Mouse (Mus musculus): Measurements from ENCODE around the gene Txlnb. TPM values are rescaled to one million over a fixed set of nuclear protein-coding genes. Genes with fewer than 3 reads are reported as not detected.
"Not testable (repeated sequence)": the region's sequence is repeated elsewhere in the genome, so short reads cannot be mapped to it uniquely, and the experiment has no call there.

Gene Txlnb
- total RNA-seq (2021): 1 to 10 TPM; 2.9 to 9.9 TPM
- long read RNA-seq, experiment 1, full-length matches to known transcripts: 1 of 2 reads
- long read RNA-seq, experiment 1, partial matches to known transcripts: 1 of 2 reads
- long read RNA-seq, experiment 1, other reads (novel, unspliced or antisense): 0 of 2 reads
- long read RNA-seq, experiment 2, full-length matches to known transcripts: 1 of 1 reads
- long read RNA-seq, experiment 2, partial matches to known transcripts: 0 of 1 reads
- long read RNA-seq, experiment 2, other reads (novel, unspliced or antisense): 0 of 1 reads

DNA sequence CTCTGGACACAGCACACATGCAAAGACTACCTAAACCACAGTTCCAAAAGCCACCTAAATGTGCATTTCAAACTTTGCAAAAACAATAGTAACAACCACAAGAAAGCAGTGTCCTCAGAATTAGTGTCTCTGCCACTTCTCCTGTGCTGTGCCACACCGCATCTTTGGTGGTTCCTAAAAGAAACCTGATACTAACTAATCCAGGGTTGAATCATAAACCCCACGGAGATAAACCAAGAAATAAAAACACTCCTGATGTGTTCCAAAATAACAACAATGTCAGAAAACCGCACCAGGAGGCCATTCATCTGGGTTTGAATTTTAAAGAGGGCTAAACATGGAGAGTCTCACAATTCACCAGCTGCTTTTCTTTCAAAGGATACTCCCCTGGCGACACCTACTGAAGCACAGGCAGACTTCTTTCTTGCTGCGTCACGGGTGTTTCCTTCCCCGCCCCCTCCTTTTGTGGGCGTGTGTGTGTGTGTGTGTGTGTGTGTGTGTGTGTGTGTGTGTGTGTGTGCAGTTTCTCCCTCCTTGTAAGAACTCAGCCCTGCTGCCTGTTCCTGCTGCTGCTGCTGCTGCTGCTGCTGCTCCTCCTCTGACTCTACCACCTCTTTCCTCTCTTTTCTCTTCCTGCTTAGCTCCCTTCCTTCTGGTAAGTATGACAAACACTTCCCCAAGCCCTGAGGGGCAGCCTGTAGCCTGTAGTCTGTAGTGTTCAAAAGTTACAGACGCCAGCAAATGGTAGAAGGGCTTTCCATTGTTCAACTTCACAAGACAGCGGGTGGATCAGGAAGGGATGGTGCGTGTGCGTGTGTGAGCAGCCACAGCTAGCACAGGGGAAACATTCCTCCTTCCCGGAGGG is at the start of gene Txlnb:
Gene Txlnb (plus strand): TSS at position 460 of the 865 bp plus-strand sequence.
- DNase-seq: peak; percentile 59

DNA sequence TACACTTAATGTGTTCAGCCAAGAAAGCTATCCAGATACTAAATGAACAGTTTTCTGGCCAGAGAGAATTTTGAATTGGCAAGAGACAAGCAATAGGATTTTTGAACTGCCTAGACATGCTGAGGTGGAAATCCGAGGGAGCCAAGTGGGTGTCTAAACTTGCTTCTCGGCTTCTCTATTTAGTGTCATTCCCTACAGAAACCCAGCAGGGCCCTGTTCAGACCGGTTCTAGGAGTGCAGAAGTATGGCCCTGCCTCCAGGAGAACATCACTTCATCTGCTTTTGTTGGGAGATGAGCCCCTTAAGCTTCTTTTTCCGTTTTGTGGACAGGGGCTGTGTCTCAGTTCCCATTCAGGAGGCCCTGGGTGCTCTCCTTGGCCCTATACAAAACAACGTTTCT is 43.5 kb upstream of the Txlnb start:
- no peak for DNase-seq

DNA sequence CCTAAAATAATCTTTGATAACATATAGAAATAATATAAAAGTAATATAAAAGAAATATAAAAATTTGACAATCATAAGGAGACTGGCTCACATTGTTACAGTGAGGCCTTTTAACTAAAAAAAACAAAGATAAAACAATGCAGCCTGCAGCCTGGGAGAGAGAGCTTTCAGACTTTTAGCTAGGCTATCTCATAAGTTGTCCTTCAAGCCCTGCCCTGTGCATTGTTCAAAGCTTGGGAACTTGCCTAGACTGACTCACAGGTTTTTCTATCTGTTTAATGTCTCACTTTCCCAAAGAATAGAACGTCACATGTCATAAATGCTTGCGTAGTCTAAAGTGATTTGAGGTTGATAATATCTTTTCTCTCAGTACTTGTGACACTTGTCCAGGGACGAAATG is 36.3 kb upstream of the Txlnb start:
- DNase-seq: no peak

DNA sequence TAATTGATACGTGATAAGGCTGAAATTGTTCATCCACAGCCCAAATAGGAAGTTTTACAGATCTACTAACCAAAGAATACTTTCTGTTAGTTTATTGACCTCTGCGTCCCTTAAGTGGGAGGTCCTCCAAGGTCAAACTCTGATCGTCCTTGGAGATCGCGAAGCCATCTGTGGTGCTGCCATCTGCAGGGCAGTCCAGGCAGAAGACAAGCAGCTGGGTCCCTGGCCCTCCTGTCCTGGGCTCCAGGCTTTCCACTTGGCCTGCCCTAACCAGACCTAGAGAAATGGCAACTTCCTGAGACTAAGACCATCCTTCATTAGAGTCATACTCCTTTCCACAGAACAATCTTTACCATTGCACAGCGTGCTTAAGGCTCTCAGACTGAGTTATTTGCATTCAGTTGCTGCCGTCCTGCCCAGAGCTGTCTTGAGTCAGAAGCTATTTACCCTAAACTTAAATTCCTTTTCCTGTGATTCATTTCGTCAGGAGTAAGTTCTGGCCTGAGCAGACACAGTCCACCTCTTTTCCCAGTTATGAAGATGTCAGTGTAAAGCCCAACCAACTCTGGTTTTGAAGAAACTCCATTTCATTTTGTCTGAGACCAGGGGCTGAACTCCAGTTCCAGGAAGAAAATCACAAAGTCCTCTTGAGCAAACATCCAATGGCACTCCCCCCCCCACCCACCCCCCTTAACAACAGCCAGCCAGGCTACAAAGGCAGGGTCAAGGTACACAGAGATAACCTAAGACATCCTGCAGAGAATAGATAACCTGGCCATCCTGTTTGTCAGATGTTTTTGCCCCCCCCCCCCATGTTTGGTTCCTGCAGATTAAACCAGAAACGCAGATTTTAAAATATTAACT is 35.0 kb upstream of the Txlnb start:
- peak; percentile 10 for DNase-seq

DNA sequence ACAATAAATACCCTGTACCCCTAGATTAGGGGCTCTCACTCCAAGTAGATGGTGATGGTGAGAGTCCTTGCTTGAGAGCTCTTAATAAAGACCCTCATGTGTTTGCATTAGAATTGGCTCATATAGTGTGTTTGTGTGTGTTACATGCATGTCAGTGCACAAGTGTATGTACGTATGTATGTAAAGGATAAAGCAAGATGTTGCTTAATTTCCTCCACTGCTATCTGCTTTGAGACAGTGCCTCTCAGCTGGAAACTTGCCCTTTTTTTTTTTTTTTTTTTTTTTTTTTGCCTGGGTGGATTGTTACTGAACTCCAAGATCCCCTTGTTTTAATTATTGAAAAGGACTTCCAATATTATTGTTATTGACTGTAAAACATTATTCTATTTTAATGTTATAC is 34.4 kb upstream of the Txlnb start:
- DNase-seq: no peak

DNA sequence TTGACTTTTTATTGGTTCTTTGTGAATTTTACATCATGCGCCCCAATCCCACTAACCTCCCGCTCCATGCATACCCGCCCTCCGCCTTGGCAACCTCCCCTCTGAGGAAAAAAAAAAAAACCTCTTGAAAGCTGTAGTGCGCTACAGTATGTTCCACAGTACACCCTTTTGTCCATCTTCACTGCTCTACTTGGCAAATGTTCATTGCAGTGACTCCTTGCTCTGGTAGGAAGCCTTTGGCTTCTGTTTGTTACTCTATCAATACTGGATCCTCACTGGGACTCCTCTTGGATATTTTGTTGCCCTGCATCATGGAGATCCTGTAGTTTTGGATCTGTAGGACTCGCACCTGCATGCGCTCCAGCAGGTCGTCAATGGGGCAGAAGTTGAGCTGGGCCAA is 33.1 kb upstream of the Txlnb start:
- no peak for DNase-seq

DNA sequence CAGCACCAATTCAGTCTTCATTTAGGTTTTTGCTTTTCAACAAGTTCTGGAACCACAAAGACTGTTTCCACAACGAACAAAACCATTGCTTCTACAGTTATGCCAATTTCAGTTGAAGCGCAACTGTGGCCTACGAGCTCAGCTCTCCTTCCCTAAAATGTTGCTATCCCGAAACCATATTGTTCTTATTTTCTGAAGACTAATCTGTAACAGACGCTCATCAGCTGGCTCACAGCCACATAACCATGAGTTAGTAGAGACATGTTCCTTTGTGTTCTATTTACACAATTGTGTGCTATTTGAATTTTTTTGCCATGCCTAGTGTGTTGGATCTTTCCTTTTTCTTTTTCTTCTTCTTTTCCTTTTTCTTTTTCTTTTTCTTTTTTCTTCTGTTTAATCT is 26.2 kb upstream of the Txlnb start:
- no peak for DNase-seq

DNA sequence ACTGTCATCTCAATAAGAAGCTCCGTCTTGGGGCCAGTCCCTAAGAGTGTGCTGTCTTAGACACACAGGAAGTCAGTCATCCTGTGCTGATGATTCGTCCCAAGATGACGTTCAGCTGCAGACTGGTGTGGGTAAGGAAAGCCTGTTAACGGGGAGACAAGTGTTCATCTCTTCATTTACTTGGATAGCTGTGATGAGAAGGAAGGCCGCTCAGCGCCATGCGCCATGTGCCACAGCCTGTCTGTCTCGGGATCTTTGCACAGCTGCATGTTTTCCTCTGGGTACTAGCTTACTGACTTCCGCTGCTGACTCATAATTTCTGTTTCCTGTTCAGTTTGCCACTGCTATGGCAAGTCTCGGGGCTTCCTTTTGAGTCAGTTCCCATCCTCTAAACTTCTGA is 23.7 kb upstream of the Txlnb start:
- DNase-seq: no peak

DNA sequence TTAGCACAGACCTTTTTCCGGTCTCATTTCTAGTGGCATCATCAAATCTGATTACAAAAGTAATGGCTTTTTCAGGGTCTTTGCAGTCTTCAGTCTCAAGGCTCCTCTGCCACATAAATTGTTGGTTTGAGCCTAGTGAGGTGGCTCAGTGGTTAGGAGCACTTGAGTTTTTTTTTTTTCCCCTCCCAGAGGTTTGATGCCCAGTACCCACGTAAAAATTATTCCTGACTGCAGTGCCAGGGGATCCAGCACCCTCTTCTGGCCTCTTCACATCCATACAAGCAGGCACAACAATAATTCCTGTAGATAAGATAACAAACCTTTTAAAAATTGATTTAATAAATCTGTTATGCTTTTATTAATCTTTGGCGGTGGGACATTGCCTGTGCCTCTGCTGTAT is 21.7 kb upstream of the Txlnb start:
- DNase-seq: no peak

DNA sequence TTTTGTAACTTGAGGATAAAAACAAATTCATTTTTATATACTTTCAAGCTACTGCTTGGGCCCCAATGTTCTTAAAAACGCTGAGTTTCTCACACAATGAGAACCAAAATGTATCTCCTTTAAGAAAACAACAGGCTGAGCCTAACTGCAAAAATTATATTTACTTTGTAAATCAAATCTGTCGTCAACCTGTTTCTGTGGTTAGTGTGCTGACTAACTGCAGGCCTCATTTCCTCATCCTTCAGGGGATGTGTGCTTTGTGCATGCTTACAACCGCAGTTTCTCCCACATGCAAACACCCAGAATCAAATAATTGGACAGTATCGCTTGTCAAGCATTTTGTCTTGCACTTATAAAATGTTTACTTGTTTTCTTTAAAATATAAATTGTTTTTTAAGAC is 20.9 kb upstream of the Txlnb start:
- DNase-seq: no peak

DNA sequence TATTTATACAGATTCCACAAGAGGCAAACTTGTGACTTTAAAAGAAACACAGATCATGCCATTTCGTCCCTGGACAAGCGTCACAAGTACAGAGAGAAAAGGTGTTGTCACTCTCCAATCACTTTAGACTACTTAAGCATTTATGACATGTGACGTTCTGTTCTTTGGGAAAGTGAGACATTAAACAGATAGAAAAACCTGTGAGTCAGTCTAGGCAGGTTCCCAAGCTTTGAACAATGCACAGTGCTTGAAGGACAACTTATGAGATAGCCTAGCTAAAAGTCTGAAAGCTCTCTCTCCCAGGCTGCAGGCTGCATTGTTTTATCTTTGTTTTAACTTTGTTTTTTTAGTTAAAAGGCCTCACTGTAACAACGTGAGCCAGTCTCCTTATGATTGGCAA is 19.3 kb upstream of the Txlnb start:
- DNase-seq: not testable (repeated sequence)

DNA sequence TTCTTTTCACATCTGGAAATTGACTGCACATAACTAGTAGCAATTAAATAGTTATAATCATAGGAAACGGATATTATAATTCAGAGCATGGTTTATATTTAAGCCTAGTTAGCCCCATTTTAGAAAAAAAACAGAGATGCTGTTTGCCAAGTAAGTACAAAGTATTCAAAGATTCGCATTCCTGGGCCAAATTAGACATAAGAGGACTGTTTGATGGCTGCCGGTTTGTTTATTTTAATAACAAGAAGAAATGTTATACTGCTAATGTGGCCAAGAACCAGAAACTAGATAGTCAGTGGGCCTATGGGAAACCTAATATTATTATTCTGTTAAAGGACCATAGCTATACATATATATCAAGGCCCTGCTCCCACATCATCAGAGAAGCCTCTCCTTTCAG is 9.3 kb upstream of the Txlnb start:
- no peak for DNase-seq

DNA sequence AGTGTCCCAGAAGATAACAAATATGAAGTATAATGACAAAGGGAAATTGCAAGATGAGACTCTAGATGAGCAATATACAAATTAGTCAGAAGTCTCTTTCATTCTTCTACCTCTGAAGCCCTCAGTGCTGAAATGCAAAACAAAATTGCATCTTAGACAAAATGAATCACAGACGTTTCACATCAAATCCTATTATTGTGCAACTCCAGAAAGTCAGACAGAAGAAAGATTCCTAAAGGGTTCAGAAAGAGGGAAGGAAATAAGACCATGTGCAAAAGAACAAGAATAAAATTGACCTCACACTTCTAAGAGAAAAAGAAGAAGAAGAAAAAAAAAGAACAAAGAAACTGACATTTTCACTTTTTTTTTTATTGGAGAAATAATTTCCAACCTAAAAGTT is 8.1 kb upstream of the Txlnb start:
- no peak for DNase-seq

DNA sequence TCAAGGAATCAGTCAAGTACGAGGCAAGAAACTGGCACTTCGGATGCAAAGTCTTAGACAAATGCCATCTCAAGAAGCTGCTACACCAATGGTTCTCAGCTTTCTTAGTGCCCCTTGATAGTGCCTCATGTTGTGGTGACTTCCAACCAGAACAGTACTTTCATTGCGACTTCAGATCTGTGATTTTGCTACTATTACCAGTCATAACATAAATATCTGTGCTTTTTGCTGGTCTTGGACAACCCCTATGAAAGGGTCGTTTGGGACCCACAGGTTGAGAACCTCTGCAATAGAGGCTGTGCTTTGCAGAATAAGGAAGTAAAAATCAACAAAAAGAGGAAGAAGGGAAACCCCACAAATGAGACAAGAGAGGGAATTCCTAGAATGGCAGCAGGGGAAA is 7.7 kb upstream of the Txlnb start:
- DNase-seq: no peak

DNA sequence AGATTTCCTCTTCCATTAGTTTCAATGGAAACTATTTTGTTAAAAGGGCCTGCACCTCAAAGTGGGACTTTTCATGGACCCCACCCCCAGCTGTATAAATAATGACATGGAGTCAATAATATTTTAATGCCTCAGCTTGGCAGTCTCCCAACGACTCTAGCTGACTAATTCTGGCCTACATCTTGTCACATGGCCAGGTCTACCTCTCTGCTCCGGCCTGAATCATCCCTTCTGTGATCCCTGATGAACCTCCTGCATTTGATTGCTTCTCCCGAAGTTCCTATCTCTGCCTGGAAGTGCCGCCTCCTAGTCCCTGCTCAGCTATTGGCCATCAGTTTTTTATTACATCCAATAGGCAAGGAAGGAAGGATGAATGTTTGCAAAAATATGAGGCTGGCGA is 2.1 kb upstream of the Txlnb start:
- DNase-seq: peak; percentile 43

DNA sequence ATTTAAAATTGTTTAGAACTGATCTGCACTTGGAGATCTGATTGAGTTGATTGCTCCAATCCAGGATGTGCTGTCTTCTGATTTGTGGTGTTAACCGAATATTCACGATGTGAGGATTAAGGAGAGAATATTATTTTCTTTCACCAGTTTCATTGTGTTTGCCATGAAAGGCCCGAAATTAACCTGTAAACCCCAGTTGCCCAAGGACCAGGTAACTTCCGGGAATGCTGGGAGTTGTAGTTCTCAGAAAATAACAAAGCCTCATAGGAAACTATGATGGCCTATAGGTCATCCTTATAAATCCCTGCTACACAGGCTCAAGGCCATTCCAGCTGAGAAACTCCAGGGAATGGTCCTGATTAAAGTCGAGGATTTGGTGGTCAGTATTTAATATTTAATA is 1.6 kb upstream of the Txlnb start:
- no peak for DNase-seq

DNA sequence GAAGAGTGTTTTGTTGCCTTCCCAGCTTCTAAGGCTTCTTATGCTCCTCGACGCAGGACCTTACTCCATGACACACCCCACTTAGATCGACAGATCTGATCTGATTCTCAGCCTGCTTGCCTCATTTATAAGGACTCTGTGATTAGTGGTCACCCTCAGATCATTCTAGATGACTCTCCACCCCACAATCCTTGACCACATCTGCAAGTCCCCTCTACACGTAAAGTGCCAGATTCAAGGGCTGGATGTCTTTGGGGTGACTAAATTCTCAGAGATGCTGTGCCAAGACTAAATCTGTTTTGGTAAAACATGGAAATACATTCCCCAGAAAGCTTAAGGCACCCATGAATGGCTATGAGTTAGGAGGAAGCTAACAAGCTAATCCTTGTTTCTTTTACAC is 799 bp upstream of the Txlnb start:
- DNase-seq: no peak

DNA sequence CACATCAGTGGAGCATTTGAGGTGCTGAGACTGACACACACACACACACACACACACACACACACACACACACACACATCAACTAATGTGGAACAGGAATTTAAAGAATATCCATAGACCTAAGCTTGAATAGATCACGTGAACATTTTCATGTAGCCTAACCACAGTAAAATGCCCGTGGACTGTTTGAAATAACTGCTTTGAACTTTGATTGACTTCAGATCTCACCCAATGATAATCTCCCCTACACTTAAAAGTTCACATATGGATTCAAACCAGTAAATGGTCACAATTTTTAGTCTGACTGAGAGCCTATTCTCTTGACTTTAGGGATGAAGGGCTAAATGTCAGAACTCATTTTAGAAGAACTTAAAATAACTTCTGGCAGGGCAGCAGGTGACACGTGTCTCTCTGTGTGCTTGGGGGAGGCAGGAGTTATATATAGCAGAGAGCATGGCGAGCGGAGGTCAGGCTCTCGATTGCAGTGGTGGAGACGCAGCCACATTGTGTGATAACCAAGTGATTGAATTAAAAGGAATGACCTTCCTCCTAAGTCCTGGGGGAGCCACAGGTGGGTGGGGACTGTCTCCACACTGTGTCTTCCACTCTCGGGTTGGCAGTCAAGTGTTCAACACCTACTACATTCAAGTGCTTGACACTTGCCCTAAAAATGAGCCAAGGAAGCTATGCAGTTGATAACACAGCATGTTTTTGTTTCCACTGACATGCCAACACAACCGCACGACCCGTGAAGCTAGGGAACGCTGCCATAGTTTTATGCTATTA is 1.0 kb downstream of the Txlnb start:
- no peak for DNase-seq

DNA sequence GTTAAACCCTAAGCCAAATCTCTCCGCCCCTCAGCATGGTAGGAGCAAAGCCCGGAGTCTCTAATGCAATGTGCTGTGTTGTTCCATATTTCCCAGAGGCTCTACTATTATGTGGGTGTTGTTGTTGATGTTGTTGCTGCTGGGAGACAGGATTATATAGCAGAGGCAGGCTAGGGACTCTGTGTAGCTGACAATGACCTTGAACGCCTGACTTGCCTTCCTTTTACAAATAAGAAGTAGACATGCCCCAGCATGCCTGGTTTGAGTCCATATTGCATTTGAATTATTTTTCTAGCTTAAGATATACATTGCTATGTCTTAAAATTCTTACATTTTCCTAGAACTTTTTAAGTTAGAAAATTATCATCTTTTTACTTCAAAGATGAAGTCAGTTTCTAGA is 1.7 kb downstream of the Txlnb start:
- DNase-seq: no peak

DNA sequence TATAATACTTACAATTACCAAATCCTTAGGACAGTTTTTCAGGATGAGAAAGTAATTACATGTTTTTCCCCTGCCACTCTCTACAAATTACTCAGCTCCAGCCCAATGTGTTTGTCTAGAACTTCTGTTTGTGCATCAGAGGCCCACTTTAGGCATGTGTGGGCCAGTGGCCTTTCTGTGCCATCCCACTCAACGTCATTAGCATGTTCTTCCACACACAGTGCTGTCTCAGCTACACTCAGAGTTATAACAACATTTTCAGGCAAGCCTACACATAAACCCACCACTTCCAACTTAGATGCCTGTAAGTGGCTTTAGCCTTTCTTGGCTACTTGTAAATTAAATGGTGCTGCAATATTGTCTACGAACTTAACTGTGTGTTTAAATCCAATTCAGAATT is 5.8 kb downstream of the Txlnb start:
- no peak for DNase-seq

DNA sequence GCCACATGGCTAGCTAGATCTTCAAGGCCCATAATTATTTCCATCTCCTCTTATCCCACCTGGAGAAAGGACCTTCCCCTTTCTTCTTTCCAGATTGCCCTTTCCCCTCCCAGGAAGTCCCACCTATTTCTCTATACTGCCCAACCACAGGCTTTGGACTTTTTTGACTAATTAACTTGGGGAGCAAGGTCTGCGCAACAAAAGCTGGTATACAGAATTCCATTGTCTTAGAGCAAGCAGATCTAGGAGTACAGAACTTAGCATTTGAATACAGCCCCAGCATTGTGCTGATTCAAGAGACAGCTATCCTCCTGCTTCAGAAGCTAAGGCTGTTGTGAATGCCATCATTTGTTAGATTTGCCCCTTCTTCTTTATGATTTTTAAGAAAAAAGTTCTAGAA is 12.5 kb downstream of the Txlnb start:
- no peak for DNase-seq

DNA sequence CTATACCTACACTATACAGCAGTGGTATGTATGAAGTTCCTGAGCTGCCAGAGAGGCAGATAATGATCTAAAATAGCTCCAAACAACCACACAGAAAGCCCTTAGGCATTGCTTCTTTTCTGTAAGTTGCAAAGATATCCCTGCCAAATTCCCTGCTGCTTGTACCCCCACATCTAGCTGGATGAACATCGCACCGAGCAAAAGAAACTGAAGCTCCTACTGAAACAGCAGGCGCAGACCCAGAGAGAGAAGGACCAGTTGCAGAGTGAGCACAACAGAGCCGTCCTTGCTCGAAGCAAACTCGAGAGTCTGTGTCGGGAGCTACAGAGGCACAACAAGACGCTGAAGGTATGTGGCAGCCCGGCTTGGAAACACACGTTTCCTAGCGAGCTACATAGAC is 19.0 kb downstream of the Txlnb start:
- DNase-seq: no peak
